Mouse (Mus musculus): ENCODE measurements at regions not wholly inside any gene's neighbourhood (a gene's known extent, or its start where the extent isn't known, plus 50 kb on each side); places are given as distances from the start of the nearest gene placed in this dataset.

DNA sequence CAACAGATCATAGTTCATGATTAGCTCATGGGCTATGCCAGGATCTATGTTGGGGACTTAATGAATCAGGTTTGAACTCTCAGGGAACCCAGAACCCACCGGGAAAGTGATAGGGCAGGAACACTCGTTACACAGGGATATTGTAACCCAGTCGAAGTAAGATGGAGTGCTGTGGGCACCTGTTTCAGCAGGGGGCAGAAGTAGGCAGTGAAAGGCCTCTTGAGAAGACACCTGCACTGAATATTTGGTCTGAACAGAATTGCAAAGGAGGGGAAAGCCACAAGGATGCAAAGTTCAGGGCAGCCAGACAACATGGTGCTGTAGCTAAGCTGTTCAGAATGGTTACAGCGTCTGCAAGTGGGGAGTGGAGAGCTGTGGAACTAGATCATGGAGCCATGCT lies 129.9 kb upstream of the Tut7 start:
- DNase-seq = peak; percentile 63

DNA sequence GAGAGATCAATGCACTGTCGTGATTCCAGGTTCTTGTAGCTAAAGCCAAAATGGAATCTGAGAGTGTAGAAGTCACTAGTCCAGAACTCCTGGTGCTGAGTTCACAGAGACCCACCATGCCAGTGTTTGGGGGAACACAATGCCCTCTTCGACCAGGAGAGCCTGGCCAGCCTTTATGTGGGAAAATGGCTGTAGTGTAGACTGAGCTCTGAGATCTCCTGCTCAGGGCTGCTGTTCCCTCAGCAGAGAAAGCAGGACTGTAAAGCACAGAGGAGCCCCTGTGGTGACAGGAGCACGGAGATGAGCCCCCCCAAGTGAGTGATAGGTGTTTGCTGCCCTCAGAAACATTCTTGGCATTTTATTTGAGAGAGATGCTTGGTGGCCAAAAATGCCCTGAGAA lies 129.2 kb upstream of the Tut7 start:
- no peak for DNase-seq

DNA sequence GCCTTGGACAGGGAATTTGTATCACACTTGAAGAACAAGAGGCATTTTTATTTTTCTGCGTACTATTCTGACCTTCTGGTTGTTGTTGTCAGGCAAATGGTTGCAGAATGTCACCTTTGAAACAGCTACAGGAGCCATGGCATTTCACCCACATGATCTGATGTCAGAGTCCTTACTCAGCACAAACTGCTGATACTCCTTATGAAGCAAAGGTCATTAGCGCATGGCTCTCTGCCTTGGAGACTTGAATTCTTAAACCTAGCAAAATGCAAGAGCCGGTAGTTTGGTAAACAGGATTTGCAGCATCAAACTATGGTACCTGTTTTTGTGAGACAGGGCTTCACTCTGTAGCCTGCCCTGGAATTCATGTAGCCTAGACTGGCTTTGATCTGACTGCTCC lies 127.3 kb upstream of the Tut7 start:
- DNase-seq = peak; percentile 86

DNA sequence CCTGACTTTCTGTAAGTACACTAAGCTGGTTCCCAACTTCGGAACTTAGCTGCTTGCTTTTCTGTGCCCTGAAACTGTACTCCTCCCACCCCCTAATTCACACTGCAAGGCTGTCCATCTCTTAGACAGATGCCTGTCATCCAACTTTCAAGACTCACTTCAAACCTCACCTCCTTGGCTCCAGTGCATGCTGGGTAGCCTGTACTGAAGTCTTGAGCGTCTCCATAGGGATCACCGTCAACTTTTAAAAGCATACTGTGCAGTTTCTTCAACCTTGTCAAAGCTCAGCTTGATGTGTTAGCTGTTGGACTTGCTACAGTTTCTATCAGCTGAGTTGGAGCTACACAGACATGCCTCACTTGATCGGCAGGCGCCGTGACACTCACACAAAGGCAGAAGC lies 126.5 kb upstream of the Tut7 start:
- DNase-seq = no peak

DNA sequence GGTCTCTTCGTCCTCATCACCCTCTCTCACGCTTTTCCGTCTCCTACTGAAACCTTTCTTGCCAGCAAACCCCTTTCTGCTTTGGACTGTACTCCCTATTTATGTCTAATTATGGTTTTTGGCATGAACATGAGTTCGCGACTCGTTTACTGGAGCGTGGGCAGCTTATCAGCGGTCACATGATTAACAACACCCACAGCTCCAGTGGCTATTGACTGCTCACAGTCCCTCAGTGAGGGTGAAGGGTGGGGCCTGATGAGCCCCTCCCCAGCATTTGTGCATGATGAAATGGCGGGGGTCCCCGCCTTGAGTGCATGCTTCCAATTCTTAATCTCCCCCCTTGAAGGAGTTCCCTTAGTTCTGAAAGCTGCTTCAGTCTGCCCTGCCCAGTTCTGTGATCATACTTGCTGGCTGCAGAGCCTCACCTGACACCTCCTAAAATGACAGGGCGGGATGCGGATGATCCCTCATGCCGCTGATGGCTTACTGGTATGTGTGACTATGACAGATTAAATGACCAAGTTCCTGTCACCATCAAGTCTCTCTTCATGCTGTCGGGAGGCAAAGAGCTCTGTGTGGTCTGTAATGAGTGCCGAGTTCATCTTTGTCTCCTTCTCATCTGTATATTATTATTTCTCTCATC lies 125.7 kb upstream of the Tut7 start:
- DNase-seq = no peak

DNA sequence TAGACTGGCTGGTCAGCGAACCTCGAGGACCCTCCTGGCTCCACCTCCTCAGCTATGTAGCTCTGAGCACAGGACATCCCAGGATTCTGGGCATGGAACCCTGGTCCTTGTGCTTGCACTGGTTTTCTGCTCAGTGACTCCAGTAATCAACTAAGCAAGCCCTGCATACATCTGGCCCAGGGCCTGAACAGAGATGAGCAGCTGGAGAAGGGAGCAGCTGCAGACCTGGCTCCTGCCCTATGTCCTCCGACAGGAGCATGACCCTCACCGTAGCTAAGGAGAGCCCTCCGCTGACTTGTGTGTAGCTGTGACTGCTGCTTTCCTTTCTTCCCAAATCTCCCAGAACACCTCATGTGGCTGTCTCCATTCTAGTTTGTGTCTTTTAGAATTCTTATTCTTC lies 124.5 kb upstream of the Tut7 start:
- no peak for DNase-seq

DNA sequence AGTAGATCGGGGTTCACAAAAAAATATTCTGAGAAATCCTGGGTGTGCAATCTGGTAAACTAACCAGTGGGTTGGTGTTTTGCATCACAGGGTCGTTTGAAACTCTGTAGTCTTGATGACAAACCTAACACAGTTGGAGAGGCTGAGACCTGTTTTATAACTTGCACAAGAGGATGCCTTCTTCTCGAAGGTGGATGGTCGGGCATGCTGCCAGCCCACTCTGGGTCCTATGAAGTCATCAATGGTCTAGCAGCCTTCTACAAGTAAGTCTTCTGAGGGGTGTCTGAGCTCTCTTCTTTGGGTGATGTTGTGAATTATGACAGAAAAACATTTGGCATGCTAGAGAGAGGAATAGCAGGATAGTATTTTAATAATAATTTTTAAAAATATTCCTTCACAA lies 123.6 kb upstream of the Tut7 start:
- DNase-seq = no peak

DNA sequence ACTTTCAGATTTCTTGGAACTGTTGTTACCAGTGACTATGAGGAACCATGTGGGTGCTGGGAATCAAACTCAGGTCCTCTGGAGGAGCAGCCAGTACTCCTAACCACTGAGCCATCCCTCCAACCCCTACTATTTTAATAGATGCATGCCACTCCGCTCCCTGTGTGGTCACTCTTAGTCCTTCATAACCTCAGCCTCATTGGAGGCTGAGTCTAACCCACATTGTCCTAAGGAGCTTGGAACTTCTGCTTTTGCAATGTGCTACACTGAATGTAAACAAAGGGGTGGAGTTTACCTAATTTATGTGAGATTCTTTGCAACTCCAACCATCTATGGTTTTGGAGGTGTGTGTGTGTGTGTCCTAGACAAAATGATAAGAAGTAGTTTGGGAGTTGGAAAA lies 122.7 kb upstream of the Tut7 start:
- no peak for DNase-seq

DNA sequence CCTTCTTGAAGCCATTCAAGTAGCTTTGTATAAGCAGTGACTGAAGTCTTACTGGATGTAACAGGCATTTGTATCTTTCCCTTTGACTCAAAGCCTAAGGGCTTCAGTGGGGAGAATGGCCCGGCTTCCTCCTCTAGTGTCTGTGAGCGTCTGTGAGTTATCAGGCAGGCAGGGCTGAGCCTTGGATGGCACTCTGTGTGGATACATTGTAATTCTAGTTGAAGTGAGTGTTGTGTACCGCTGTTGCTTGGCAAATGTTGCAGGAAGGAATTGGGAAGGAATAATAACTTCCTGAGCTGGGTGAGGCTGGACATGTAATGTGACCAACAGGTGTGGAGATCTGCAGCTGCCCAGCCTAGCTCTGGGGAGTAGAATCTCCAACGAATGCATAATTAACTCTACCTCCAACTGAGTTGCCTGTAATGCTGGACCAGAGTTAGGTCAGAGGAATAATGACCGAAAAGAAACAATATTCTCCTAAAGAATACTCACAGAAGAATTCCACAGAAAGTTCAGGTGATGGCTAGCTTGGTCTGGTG lies 120.7 kb upstream of the Tut7 start:
- DNase-seq = peak; percentile 18

DNA sequence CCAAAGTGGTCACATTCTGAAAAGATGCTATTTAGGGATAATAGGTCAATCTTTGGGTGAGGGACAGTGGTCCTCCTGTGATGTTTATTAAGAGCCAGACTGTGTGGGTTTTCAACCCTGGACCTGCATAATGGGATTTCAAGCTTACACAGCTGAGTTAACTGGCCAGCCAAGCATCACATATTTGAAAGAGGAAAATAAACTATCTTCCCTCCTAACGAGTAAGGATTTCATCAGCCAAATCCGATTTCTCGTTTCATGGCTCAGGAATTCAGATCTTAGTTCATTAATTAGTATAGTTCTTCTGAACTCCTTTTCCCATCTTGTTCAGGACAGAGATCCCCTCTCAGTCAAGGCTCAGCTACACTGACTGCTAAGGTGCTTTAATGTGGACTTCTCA lies 120.1 kb upstream of the Tut7 start:
- peak; percentile 67 for DNase-seq

DNA sequence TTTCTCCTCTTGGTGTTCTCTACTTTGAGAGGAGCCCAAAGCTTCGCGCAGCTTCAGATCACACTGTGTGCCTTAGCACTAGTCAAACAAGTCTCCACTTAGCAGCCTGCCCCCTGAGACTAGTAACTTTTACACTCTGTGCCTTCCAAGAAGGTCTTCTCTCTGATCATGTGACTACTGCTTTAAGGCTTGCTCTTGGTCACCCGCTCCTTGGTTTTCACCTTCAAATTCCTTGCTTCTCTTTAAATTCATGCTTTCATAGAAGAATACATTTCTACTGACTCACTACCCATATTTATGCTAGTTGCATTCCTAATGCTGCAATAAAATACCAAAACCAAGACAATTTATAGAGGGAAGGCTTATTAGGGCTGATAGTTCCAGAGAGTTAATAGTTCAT lies 118.6 kb upstream of the Tut7 start:
- DNase-seq = no peak

DNA sequence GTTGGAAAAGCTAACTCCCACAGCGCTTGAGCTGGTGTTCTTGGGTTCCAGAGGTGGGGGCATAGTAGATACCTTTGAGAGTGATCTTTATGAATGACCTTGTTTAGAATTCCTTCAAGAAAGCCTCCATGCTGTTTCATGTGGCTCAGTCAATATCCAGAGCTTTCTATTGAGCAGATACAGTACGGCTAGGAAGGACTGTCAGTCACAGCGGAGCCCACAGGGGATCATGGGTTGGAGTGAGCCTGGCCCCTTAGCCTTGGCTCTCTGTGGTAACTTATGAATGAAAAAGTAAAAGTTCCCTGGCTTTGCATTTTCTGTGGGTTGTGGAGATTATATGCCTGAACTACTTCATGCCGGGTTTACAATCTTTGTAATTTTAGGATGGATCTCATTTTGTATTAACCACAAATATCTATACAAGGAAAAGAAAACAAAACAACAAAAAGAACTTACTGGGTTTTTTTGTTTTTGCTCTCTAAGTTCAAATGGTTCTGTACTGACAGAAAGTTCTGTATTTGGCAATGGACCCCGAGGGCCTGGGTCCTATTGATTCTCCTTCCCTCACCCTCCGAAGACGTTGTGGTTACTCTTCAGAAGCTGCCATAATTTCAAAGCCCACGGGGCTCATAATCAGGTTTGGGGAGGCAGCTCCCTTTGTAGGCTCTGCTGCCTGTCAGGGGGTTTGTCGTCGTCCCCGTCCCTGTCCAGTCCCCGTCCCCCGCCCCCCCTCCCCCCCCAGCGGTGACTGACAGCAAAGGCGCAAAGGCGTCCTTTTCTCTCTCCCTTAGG lies 117.7 kb upstream of the Tut7 start:
- no peak for DNase-seq

DNA sequence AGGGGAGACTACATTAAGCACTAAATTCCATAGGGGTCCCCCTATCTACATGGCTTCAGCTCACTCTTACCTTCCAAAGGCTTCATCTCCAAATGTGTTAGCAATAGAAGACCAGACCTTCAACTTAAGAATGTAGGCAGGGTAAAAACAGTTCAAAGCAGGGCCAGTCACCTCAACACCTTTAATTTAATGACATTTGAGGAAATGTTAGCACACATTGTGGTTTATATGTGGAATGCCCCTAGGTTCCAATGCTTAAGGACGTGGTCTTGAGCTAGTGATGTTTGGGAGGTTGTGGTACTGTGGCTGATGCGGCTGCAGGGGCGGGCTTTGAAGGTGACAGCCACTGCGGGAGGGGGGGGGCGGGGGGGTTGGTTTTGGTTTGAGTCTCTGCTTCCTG lies 116.9 kb upstream of the Tut7 start:
- no peak for DNase-seq

DNA sequence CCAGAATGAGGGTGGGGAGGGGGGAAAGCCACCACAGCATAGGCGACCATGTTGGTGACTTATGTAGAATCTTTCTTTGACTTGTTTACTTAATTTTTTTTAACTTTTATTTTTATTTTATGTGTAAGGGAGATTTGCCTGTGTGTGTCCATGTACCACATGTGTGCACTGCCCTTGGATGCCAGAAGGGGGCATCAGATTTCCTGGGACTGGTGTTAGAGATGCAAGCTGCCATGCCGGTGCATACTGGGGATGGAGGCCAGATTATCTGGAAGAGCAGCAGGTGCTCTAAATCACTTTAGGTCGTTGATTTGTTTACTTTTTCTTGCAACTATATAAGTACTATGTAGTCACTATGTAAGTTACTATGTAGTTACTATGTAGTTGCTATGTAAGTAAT lies 114.2 kb upstream of the Tut7 start:
- DNase-seq = no peak

DNA sequence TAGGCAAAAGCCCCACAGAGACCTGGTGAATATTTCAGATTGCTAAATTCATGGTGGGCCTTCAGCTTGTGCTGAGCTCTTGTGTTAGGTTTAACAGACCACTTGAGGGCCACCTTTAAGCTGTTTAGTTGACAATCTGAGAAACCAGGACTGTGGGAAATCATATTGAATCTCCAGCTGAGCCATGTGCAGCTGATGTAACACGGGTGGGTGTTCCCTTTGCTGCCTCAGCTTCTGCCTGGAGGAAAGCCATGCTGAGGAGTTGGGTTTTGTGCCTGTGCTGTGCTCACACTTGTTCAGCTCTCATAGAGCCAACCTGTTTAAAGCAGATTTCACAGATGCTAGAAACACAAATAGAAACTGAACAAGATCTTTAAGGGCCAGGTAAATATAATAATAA lies 111.6 kb upstream of the Tut7 start:
- no peak for DNase-seq

DNA sequence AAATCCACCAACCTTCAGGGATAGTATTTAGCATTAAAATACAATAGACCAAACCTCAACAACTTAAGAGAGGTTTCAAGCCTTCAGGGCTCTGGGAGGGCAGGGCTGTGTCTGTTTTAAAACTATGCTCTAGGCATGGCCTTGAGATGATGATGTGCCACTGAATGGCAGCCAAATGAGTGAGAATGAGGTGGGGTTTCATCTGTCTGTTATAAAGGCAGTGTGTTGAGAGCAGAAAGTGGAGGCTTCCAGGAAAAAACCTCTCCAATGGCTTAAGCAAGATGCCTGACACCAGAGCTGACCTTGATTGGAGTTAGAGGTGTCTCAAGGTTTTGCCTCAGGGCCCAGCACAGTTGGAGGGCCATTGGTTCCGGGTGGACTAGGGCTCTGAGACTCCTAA lies 111.1 kb upstream of the Tut7 start:
- no peak for DNase-seq

DNA sequence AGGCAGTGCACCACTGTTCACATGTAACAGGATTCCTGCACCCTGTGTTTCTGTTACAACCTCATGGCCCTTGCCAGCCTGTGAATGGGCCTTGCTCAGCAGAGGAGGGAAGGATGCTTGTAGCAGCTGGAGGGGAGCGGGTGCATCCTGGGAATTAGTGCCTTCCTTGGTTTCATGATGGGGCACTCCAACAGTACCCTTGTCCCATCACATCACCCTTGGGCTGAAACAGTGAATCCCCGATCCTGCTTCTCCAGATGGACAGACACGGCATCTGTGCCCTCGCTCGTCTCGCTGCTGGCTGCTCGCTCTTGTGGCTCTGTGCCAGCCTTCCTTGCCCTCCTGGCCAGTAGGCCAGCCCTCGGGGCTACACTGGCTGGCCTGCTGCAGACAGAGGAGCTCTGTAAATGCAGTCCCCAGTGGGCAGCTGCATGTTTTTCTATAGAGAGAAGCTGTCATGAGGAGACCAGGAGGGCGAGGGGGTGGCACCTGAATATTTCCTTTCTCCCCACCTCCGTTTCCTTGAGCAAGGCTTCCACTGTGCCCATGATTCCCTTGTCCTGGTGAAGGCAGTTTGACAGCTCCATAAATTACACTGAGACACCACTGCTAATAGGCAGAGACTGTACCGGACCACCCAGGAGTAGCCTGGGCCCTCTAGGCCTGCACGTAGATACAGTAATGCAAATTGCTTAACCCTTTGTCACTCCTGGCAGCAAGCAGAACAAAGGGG lies 104.6 kb upstream of the Tut7 start:
- peak; percentile 32 for DNase-seq

DNA sequence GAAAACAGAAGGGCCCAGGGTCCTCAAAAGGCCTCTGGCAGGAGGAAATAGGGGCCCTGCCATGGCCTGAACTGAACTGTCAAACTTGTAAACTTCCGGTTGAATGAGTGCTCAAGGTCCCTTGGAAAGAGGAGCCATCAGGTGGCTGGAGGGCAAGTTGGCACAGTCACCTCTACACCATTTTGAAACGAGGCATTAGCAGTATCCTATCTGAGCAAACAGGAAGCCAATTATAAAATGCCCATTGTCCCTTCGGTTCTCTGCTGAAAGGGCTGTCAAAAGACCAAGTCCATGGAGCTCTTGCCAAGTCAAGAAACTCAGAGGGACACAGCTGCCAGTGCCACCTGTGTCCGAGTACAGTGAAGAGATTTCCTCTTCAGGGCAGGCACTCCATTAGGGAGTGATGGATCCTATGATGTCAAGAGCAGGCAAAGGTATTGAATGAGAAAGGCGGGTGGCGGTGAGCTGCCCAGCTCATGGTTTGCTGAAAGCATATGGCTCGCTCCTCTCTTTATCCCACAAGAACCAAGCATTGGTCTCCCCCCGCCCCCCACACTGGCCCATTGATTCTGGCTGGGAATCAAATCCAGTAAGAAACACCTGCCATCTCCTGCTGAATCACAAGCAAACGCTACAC lies 103.0 kb upstream of the Tut7 start:
- no peak for DNase-seq

DNA sequence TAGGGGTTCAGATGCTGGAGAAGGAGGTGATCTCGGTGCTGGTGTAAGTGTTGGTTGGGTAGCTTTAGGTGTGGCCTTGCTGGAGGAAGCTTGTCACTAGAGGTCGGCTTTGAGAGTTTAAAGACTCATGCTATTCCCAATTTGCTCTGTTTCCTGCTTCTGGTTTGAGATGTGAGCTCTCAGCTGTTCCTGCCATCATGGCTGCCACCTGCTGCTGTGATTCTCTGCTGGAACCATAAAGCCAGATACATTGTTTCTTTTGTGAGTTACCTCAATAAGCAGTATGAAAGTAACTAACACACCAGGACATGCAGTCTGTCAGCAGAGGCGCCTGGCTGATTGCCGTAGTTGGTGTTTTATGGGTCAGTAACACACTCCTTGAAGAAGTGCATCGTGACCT lies 94.2 kb upstream of the Tut7 start:
- no peak for DNase-seq

DNA sequence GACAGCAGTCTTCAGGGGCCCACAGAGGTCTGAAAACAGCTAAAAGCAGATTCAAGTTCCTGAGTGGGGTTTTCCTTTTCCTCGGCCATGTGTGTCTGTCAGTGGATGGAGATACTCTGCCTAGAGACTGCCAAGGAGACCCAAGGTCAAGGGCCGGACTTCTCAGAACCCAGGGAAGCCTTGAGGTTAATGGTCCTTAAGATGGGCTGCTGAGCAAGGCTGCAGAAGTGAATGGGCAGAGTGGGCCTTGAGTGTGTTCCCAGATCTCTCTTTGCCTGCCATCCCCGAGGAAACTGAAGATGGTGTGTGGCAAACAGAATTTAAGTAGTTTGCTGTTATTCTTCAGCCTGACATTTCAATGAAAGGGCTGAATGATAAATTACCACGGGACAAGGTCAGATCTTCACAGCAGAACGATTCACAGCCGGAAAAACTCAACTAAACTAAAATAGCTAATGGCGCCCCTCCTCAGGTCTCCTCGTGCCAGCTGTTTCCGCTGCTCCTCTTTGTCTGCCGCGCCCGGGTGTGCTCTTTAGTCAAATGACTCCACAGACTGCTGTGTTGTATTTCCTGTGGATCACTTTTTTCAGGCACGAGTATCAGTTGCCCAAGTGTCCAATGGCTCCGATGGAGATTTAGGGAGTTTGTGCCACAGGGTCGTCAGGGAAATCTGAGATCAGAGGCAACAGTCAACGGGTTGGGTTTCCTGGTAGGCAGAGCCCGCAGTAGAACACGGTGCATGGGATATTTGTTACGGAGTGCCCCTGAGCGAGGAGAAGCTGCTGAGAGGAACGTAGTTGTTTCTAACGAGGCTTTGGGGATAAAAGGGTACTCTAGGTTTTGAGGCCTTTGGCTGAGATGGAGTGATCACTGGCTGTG lies 93.5 kb upstream of the Tut7 start:
- DNase-seq = no peak

DNA sequence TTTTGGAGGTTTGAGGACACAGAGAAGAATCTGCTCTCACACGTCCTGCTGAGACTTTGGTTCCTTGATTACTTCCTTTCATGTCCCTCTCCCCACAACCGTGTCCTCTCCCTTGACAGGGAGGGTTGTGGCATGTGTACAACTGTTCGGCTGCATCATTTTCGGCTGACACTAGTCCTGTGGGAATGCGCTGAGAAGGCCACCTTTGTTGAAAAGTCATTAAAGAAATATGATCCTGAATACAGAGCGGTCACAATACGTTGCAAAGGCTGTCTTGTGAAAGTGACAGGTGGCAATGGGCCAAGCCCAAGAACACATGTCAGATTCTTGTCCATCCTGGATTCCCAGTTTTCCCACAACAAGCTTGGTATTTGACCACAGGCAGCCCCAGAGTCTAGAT lies 92.8 kb upstream of the Tut7 start:
- DNase-seq = no peak
